Mouse (Mus musculus) stomach, postnatal 0 days (tissue): ENCODE data around the gene Bmp2k. TPM values are rescaled to one million over a fixed set of nuclear protein-coding genes. Genes with fewer than 3 reads are reported as not detected.

Experiments
- ATAC-seq: fragments of 200-750 bp; cut with Nextera tagmentation; 2 replicates; pipeline ENCODE4 v1.8.0; 2017; ENCODE audit not compliant: low FRiP score, low TSS enrichment
- DNase-seq: peaks from one replicate; pipeline ENCODE4 v3.0.0-alpha.2; 2016; ENCODE audit warnings: low spot score
- H3K27ac ChIP-seq: fragments of 300-500 bp; sonication (generic); replicated peaks from 2 replicates; pipeline ENCODE4 v1.5.1; 2014; ENCODE audit warnings: mild to moderate bottlenecking, control low read depth
- H3K27me3 ChIP-seq: fragments of 300-500 bp; sonication (generic); 2 replicates; pipeline ENCODE4 v1.6.1; 2014; ENCODE audit warnings: low read length; ENCODE audit not compliant: control insufficient read depth, insufficient read depth
- H3K36me3 ChIP-seq: fragments of 300-500 bp; sonication (generic); 2 replicates; pipeline ENCODE4 v1.6.1; 2014; ENCODE audit warnings: low read length, mixed read lengths; ENCODE audit not compliant: control insufficient read depth, insufficient read depth
- H3K4me1 ChIP-seq: fragments of 300-500 bp; sonication (generic); replicated peaks from 2 replicates; pipeline ENCODE4 v1.6.1; 2014; ENCODE audit warnings: antibody characterized with exemption; ENCODE audit not compliant: control insufficient read depth, insufficient read depth
- H3K4me2 ChIP-seq: fragments of 300-500 bp; sonication (generic); replicated peaks from 2 replicates; pipeline ENCODE4 v1.6.1; 2014; ENCODE audit warnings: low read depth, mild to moderate bottlenecking, control low read depth, moderate library complexity
- H3K4me3 ChIP-seq: fragments of 300-500 bp; sonication (generic); 2 replicates; pipeline ENCODE4 v1.5.1; 2014; ENCODE audit warnings: low read depth, low read length, control low read depth
- H3K9ac ChIP-seq: fragments of 300-500 bp; sonication (generic); 2 replicates; pipeline ENCODE4 v1.6.1; 2014; ENCODE audit warnings: mild to moderate bottlenecking, low read length, control low read depth, mixed read lengths
- H3K9me3 ChIP-seq: fragments of 300-500 bp; sonication (generic); 2 replicates; pipeline ENCODE4 v1.6.1; 2016; ENCODE audit warnings: low read length; ENCODE audit not compliant: control insufficient read depth
- CTCF ChIP-seq: IDR thresholded peaks from 2 replicates; pipeline ENCODE4 v1.5.1; 2016; ENCODE audit warnings: antibody characterized with exemption, low read depth, mild to moderate bottlenecking, moderate library complexity
- EP300 ChIP-seq: optimal IDR thresholded peaks from 2 replicates; pipeline ENCODE3; 2016; ENCODE audit warnings: antibody characterized with exemption
- WGBS: fragments of 180-500 bp; shearing (Covaris S2); extraction: QIAGEN DNeasy Blood & Tissue Kit; methylation state at CpG from one replicate; pipeline ENCODE4 v1.1.7; 2014; 5-methylcytosine and 5-hydroxymethylcytosine counted together
- polyA plus RNA-seq: library from polyadenylated mRNA; unstranded; fragments of >200 nt; fragmentation: Nextera tagmentation; extraction: Ambion mirVana; gene quantifications from 2 replicates; pipeline ENCODE4 v1.2.1, GENCODE M21; 2015

The Bmp2k gene
- polyA plus RNA-seq, 1 experiment from 2014 or later: 11.9 TPM

- TF ChIP-seq CTCF (no peak), EP300 (no peak)
- Histone ChIP-seq H3K27me3 (no peaks in the 10 kb centered on the region), H3K4me3 (peak overlapping the region; percentile 84), H3K4me1 (peaks cover 3% of the 10 kb centered on the region; the same call in 1 of the 2 replicates), H3K9me3 (no peaks in the 10 kb centered on the region), H3K36me3 (no peaks in the 10 kb centered on the region), H3K4me2 (peak overlapping the region; percentile 86), H3K9ac (peak overlapping the region; percentile 83), H3K27ac (peak overlapping the region; percentile 95)
- WGBS: under 1% methylated on average over 65 of the region's 75 CpGs
- peak; percentile 13 for ATAC-seq
- DNase-seq: peak; percentile 63
These were observed 495 bp downstream of the Bmp2k start for GRCm38 (mm10) chr5:96997802-96998565.

- no peak overlapping the region for H3K27ac ChIP-seq
- TF ChIP-seq EP300: no peak
- TF ChIP-seq CTCF: no peak
- H3K36me3 ChIP-seq: no peaks in the 10 kb centered on the region
- WGBS: 3% methylated on average over 6 of the region's 6 CpGs
- H3K4me3 ChIP-seq: peak overlapping the region; percentile 84
- H3K4me2 ChIP-seq: peak overlapping the region; percentile 86
- ATAC-seq: no peak
- H3K9me3 ChIP-seq: no peaks in the 10 kb centered on the region
- H3K4me1 ChIP-seq: peaks cover 3% of the 10 kb centered on the region; the same call in 1 of the 2 replicates
- H3K27me3 ChIP-seq: no peaks in the 10 kb centered on the region
- H3K9ac ChIP-seq: peak overlapping the region; percentile 83; the same call in 1 of the 2 replicates
- no peak for DNase-seq
These were observed 1.0 kb downstream of the Bmp2k start for GRCm38 (mm10) chr5:96998566-96998907.

GRCm38 (mm10) chr5:96999601-97000000, 2.1 kb downstream of the Bmp2k start:
- Histone ChIP-seq H3K9me3 (no peaks in the 10 kb centered on the region), H3K36me3 (no peaks in the 10 kb centered on the region), H3K4me1 (peaks cover 5% of the 10 kb centered on the region; the same call in 1 of the 2 replicates), H3K27me3 (no peaks in the 10 kb centered on the region), H3K4me3 (no peak overlapping the region), H3K27ac (no peak overlapping the region), H3K4me2 (no peak overlapping the region), H3K9ac (no peak overlapping the region)
- ATAC-seq (no peak), DNase-seq (no peak)
- TF ChIP-seq EP300: no peak
- no peak for TF ChIP-seq CTCF
- 86% methylated on average over 7 of the region's 7 CpGs for WGBS

GRCm38 (mm10) chr5:97000524-97000923, 3.0 kb downstream of the Bmp2k start:
- Histone ChIP-seq H3K36me3 (no peaks in the 10 kb centered on the region), H3K4me1 (peaks cover 5% of the 10 kb centered on the region; the same call in 1 of the 2 replicates), H3K9ac (no peak overlapping the region), H3K9me3 (no peaks in the 10 kb centered on the region), H3K27me3 (no peaks in the 10 kb centered on the region), H3K27ac (no peak overlapping the region), H3K4me2 (no peak overlapping the region), H3K4me3 (no peak overlapping the region)
- DNase-seq: no peak
- 58% methylated on average over 5 of the region's 5 CpGs for WGBS
- TF ChIP-seq EP300 (no peak), CTCF (no peak)
- ATAC-seq: no peak

GRCm38 (mm10) chr5:97001153-97001552, 3.7 kb downstream of the Bmp2k start:
- Histone ChIP-seq H3K4me3 (no peak overlapping the region), H3K36me3 (no peaks in the 10 kb centered on the region), H3K4me2 (no peak overlapping the region), H3K4me1 (peaks cover 5% of the 10 kb centered on the region; the same call in 1 of the 2 replicates), H3K27ac (no peak overlapping the region), H3K9ac (no peak overlapping the region), H3K27me3 (no peaks in the 10 kb centered on the region), H3K9me3 (no peaks in the 10 kb centered on the region)
- DNase-seq (no peak), ATAC-seq (no peak)
- TF ChIP-seq EP300 (no peak), CTCF (no peak)
- 82% methylated on average over 10 of the region's 10 CpGs for WGBS

- no peak overlapping the region for H3K4me3 ChIP-seq
- TF ChIP-seq CTCF (no peak), EP300 (no peak)
- no peaks in the 10 kb centered on the region for H3K9me3 ChIP-seq
- ATAC-seq (no peak), DNase-seq (no peak)
- WGBS: 95% methylated on average over 5 of the region's 5 CpGs
- no peaks in the 10 kb centered on the region for H3K36me3 ChIP-seq
- no peak overlapping the region for H3K27ac ChIP-seq
- no peak overlapping the region for H3K4me2 ChIP-seq
- H3K4me1 ChIP-seq: peaks cover 3% of the 10 kb centered on the region; the same call in 1 of the 2 replicates
- H3K9ac ChIP-seq: no peak overlapping the region
- H3K27me3 ChIP-seq: no peaks in the 10 kb centered on the region
These were observed 4.1 kb downstream of the Bmp2k start for GRCm38 (mm10) chr5:97001571-97001970.
